Mouse (Mus musculus) lung, postnatal 4 days (tissue): ENCODE measurements around the gene Ptgfrn.
A peak's percentile ranks its signal among the peaks of the same experiment; 100 is the strongest.

Experiments used
- DNase-seq, 2 experiments: peaks; one replicate each; pipeline ENCODE4 v3.0.0; 2021

Ptgfrn gene

DNA sequence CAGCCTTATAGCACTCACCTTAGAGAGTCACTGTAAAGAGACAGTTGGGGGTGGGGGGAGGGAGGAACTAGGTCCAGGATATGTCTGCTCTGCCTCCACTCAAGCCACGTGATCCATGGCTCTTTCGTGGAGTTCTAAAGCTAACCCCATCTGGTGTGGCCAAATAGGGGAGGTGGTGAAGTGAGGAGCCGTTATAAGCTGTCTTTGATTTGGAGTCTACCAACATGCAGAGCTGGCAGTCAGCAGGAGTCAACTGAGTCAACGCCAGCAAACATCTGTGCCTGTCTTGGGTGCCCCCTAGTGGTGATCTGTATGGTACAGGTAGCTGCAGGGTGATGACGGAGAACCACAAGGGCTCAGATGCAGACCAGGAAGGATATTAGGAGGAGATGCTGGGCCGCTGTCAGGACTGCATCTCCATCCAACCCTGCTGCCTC, 111.2 kb downstream of the Ptgfrn start:
- DNase-seq, result peak; percentile 56 to 84

DNA sequence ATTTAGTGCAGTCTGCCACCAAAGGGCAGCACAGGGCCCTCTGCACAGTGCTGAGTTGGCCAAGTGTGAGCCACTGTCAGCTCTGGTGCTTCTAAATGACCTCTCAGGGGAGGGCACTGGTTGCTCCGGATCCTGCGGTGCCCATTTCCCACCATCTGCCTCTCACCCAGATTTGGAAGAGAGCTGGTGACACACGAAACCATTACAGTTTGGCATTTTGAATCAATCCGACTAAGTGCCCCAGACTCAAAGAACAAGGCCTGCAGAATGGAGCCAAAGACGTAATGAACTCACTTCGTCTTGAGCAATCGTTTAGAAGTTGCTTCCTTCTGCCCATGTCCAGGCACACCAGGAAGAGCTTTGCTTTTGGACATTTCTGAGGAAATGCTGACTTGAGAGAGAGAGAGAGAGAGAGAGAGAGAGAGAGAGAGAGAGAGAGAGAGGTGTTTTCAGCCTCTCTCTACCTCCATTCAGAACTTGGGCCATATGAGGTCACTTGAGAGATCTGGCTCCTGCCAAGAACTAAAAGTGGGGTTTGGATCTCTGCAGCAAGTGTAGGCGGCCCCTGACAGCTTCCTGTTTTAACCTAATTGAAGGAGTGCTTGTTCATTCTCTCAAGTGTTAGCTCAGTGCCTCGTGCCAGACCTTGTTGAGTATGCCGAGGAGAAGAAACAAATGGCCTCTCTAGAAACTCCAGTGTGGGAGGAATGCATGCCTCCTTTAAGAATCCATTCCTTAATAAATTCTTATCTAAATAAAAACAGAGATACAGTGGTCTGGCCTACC, 112.1 kb downstream of the Ptgfrn start:
- peak; percentile 79 to 82 for DNase-seq

DNA sequence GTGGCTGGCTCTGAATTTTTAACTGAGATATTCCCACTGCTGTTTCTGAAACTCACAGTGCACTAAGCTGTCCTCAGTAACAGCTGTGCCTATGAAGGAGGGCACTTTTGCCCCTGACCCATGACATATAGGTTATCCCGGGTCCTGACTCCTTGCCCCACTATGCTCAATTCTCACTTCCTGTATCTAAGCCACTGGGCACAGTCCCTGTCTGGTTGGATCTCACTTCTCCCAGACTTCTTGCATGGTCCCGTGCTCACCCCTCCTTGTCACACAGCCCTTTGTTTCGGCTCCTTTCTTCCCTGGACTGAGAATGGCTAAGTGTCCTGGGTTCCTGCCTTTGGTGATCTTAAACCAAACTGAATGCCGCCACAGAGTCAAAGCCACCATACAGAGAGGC, 115.8 kb downstream of the Ptgfrn start:
- peak in 1 of 2 experiments; percentile 24 for DNase-seq

DNA sequence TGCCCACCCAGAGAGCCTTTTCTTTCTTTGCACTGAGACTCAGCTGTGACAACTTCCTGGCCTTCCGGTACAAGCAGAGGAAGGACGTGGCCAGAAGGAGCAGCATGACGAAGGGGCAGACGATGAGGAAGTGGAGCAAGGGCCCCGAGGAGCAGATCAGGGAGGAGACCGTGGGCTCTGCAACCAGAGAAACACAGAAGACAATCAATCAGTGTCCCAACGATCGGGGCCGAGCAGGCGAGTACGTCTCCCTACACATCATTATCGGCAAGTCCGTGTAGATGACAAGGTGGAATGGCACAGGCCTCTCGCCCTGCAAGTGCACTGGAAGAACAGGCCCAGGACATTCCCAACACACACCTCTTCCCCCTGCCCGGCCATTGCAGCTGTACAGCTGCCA, 116.4 kb downstream of the Ptgfrn start:
- peak; percentile 66 to 68 for DNase-seq

DNA sequence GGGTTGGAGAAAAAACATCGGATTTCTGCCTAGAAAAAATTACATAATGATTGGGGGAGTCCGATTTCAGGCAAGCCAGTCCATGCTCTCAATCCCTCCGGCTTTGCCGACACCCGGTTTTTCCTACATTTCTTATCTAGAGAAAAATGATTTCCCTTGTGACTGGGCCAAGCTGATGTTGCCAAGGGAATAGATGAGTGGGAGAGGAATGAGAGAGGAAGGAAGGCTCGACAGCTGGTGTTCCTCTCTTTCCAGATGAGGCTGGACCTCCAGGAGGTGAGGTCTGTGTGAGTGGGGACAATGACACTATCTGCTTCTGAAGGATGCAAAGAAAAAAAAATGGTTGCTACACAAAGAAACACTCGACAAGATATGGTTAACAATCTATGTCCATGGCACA, 116.9 kb downstream of the Ptgfrn start:
- DNase-seq, result no peak
